Mouse (Mus musculus): ENCODE data around the gene Dio3. TPM values are rescaled to one million over a fixed set of nuclear protein-coding genes. Genes with fewer than 3 reads are reported as not detected.

Dio3 gene
- polyA plus RNA-seq, 1 experiment from 2014 or later = 0.22 TPM

DNA sequence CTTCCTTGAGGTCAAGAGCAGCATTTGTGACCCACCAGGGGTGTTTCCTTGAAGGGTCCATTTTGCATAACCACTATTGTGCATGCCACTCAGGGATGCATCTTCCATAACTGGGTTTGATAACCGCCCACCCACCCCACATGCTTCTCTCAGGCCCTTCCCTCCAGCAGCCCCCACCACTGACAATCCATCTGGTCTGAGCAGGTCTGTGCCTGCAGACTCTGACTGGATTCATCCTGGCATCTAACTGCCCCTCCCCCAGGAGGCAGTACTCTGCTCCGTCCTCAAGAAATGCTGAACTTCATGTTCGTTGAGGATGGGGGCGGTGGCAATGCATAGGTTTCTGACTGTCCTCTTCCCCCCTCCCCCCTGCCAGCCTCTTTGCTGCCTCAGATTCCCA is 4.9 kb downstream of the Dio3 start:
- TF ChIP-seq CTCF (IDR thresholded peaks at IDR 0.05; ENCODE audit: low read depth) = no peak
- Histone ChIP-seq H3K27me3 (ENCODE audit: insufficient read depth, low read length) (peaks cover 49% of the 10 kb centered on the region), H3K4me3 (replicated peaks; ENCODE audit: low read depth, low read length) (no peak overlapping the region), H3K9me3 (replicated peaks; ENCODE audit: low read length) (no peaks in the 10 kb centered on the region), H3K4me2 (ENCODE audit: low read length) (no peak overlapping the region), H3K36me3 (ENCODE audit: insufficient read depth, low read length) (no peaks in the 10 kb centered on the region), H3K4me1 (replicated peaks; ENCODE audit: insufficient read depth, low read length) (no peaks in the 10 kb centered on the region; the same call in 1 of the 2 replicates), H3K27ac (no peak overlapping the region), H3K9ac (ENCODE audit: low read depth, low read length) (no peak overlapping the region)
- WGBS = 13% methylated on average over 4 of the region's 4 CpGs
- ATAC-seq (replicated peaks; ENCODE audit: low FRiP score, low read depth) = no peak
- no peak for DNase-seq (ENCODE audit: low spot score)

DNA sequence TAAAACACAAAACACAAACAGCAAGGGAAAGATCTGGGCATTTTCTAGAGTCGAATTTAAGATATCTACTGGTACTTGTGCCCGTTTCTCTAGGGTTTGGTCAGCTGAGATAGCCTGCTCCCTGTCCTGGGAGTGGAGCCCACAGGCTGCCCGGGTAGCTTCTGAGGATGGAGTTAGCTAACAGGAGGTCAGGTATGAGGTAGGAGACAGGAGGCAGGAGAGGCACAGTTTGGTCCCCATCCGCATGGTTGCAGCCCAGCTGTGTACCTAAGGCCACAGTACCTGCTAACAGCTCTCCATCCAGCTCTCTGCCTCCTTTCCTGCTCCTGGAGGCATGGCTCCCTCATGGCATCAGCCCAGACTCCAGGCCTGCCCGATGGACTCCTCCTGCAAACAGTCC is 13.9 kb downstream of the Dio3 start:
- DNase-seq (ENCODE audit: low spot score) (no peak), ATAC-seq (replicated peaks; ENCODE audit: low FRiP score, low read depth) (no peak)
- WGBS = 85% methylated on average over 5 of the region's 5 CpGs
- Histone ChIP-seq H3K4me3 (replicated peaks; ENCODE audit: low read depth, low read length) (no peak overlapping the region), H3K9me3 (replicated peaks; ENCODE audit: low read length) (no peaks in the 10 kb centered on the region), H3K27me3 (ENCODE audit: insufficient read depth, low read length) (no peaks in the 10 kb centered on the region), H3K4me1 (replicated peaks; ENCODE audit: insufficient read depth, low read length) (no peaks in the 10 kb centered on the region), H3K36me3 (ENCODE audit: insufficient read depth, low read length) (no peaks in the 10 kb centered on the region), H3K4me2 (ENCODE audit: low read length) (no peak overlapping the region), H3K9ac (ENCODE audit: low read depth, low read length) (no peak overlapping the region), H3K27ac (no peak overlapping the region)
- no peak for TF ChIP-seq CTCF (IDR thresholded peaks at IDR 0.05; ENCODE audit: low read depth)

DNA sequence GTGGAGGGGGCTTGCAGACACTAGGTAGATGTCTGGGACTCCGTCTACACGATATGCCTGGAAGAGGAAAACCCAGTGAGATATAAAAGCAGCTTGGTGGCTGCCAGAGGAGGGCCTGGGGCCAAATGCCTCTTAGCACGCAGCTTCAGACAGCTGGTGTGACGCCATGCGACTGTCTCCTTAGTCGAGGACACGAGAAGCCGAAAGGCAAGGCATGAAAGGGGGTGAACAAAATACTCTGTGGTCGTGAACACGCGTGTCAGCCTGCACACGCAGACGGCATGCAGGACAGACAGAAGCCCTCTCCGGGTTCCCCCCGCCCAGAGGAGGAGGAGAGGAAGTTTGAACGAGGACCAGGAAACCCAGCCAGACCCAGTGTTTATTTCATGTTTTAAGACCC is 16.0 kb downstream of the Dio3 start:
- no peak overlapping the region for H3K27ac ChIP-seq
- H3K4me3 ChIP-seq (replicated peaks; ENCODE audit: low read depth, low read length) = no peak overlapping the region
- ATAC-seq (replicated peaks; ENCODE audit: low FRiP score, low read depth) = no peak
- H3K27me3 ChIP-seq (ENCODE audit: insufficient read depth, low read length) = no peaks in the 10 kb centered on the region
- H3K4me1 ChIP-seq (replicated peaks; ENCODE audit: insufficient read depth, low read length) = no peaks in the 10 kb centered on the region
- DNase-seq (ENCODE audit: low spot score) = no peak
- no peaks in the 10 kb centered on the region for H3K9me3 ChIP-seq (replicated peaks; ENCODE audit: low read length)
- WGBS = 72% methylated on average over 16 of the region's 16 CpGs
- H3K4me2 ChIP-seq (ENCODE audit: low read length) = no peak overlapping the region
- H3K9ac ChIP-seq (ENCODE audit: low read depth, low read length) = no peak overlapping the region
- no peak for TF ChIP-seq CTCF (IDR thresholded peaks at IDR 0.05; ENCODE audit: low read depth)
- H3K36me3 ChIP-seq (ENCODE audit: insufficient read depth, low read length) = no peaks in the 10 kb centered on the region

DNA sequence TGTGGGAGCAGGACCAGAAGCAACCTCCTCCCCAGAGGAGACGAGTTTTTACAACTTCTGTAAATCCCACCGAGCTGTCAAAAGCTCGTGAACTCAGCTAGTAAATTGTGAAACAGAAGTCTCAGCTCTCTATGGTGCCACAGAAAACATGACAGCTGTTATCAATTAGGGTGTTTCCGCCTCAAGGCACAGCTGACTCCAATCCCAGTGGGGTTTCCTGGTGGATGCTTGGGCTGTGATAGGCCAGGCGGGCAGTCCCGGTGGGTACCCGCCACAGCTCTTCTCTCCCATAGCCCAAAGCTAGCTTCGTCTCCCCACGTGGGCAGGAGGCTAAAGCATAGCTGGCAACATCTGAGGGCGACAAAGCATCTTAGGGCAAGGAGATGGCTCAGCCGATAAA is 19.8 kb downstream of the Dio3 start:
- 29% methylated on average over 11 of the region's 11 CpGs for WGBS
- no peak for ATAC-seq (replicated peaks; ENCODE audit: low FRiP score, low read depth)

DNA sequence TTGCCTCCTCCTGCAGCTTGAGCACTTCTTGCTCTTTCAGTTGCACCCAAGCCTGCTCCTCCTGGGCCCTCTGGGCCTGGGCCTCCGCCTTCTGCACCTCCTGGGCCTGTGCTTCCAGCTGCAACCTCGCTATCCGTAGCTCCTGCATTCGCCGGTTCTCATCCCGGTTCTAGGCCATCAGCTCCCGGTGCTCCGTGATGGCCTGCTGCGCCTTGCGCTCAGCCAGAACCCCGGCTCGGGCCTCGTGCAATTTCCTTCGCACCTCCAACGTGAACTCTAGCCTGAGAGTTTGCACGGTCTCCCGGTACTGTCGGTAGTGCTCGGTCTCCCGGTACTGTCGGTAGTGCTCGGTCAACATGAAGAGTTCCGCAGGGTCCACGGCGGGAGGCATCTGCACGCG is 40.8 kb downstream of the Dio3 start:
- H3K27me3 ChIP-seq (ENCODE audit: insufficient read depth, low read length) = no peaks in the 10 kb centered on the region
- H3K9ac ChIP-seq (ENCODE audit: low read depth, low read length) = no peak overlapping the region
- WGBS = 92% methylated on average over 27 of the region's 27 CpGs

More for the DNA sequence above, 19.8 kb downstream of the Dio3 start:
- Histone ChIP-seq H3K4me3 (replicated peaks; ENCODE audit: low read depth, low read length) (no peak overlapping the region), H3K27ac (no peak overlapping the region), H3K4me2 (ENCODE audit: low read length) (no peak overlapping the region), H3K4me1 (replicated peaks; ENCODE audit: insufficient read depth, low read length) (no peaks in the 10 kb centered on the region), H3K27me3 (ENCODE audit: insufficient read depth, low read length) (no peaks in the 10 kb centered on the region), H3K9me3 (replicated peaks; ENCODE audit: low read length) (no peaks in the 10 kb centered on the region), H3K9ac (ENCODE audit: low read depth, low read length) (no peak overlapping the region), H3K36me3 (ENCODE audit: insufficient read depth, low read length) (no peaks in the 10 kb centered on the region)
- no peak for DNase-seq (ENCODE audit: low spot score)
- no peak for TF ChIP-seq CTCF (IDR thresholded peaks at IDR 0.05; ENCODE audit: low read depth)

More for the DNA sequence above, 40.8 kb downstream of the Dio3 start:
- no peaks in the 10 kb centered on the region for H3K36me3 ChIP-seq (ENCODE audit: insufficient read depth, low read length)
- H3K4me3 ChIP-seq (replicated peaks; ENCODE audit: low read depth, low read length) = no peak overlapping the region
- TF ChIP-seq CTCF (IDR thresholded peaks at IDR 0.05; ENCODE audit: low read depth) = no peak
- no peaks in the 10 kb centered on the region; the same call in 1 of the 2 replicates for H3K9me3 ChIP-seq (replicated peaks; ENCODE audit: low read length)
- H3K27ac ChIP-seq = no peak overlapping the region
- no peak for DNase-seq (ENCODE audit: low spot score)
- no peak overlapping the region for H3K4me2 ChIP-seq (ENCODE audit: low read length)
- ATAC-seq (replicated peaks; ENCODE audit: low FRiP score, low read depth) = no peak
- H3K4me1 ChIP-seq (replicated peaks; ENCODE audit: insufficient read depth, low read length) = no peaks in the 10 kb centered on the region

Small RNA genes lying within 50 kb of the gene (microRNA-seq; reads per million reads assigned to microRNA genes)
- gene Mir1247 = 1.8 reads per million

Other genes starting within 250 kb of the Dio3 start
- gene Ppp2r5c, start 168.1 kb downstream of the Dio3 start, polyA plus RNA-seq (2015; fragmentation: Nextera tagmentation; extraction: Ambion mirVana) = 126 and 133 TPM in 2 replicates